Mouse (Mus musculus) spleen, embryonic (tissue): ENCODE results near the gene Wdr4.
"Not testable (repeated sequence)": the region's sequence is repeated elsewhere in the genome, so short reads cannot be mapped to it uniquely, and the experiment has no call there.

Source experiments
- CTCF ChIA-PET: fragments of 350-600 bp; sonication (Branson Sonifier 250); formaldehyde crosslinking; loops from one replicate; lab custom pipeline; 2022; lab: Charles Lee

Wdr4 gene

GRCm38 (mm10) chr17:31535871-31536629 lies 16.3 kb upstream of the Wdr4 start:
- CTCF ChIA-PET = no interaction called here

- CTCF ChIA-PET = interaction anchor here (0.5 kb wide), 1 partner anchor 1897 kb away, joined by 3 read pairs; no protein-coding TSS in a partner anchor
Observed at GRCm38 (mm10) chr17:31535358-31535757, 15.6 kb upstream of the Wdr4 start.

GRCm38 (mm10) chr17:31532331-31532730 lies 12.6 kb upstream of the Wdr4 start:
- CTCF ChIA-PET = not testable (repeated sequence)

- CTCF ChIA-PET = interaction anchor here (0.6 to 0.7 kb wide), 2 partner anchors 12 to 581 kb away, joined by 3 to 11 read pairs; partner anchors contain the start of gene Wdr4
Observed at GRCm38 (mm10) chr17:31531441-31532158, 11.8 kb upstream of the Wdr4 start.

- CTCF ChIA-PET = no interaction called here
Observed at GRCm38 (mm10) chr17:31529314-31529713, 9.5 kb upstream of the Wdr4 start.

GRCm38 (mm10) chr17:31525816-31526215 lies 6.0 kb upstream of the Wdr4 start:
- CTCF ChIA-PET = interaction anchor here (0.8 kb wide), 1 partner anchor 17 kb away, joined by 8 read pairs; no protein-coding TSS in a partner anchor

GRCm38 (mm10) chr17:31525114-31525513 lies 5.3 kb upstream of the Wdr4 start:
- CTCF ChIA-PET = no interaction called here

GRCm38 (mm10) chr17:31521948-31522347 lies 2.2 kb upstream of the Wdr4 start:
- CTCF ChIA-PET = interaction anchor here (0.7 kb wide), 3 partner anchors 8 to 210 kb away, joined by 3 to 6 read pairs (median 5); no protein-coding TSS in a partner anchor

GRCm38 (mm10) chr17:31520895-31521294 lies 1.1 kb upstream of the Wdr4 start:
- CTCF ChIA-PET = no interaction called here

- CTCF ChIA-PET = interaction anchor here (0.6 to 0.7 kb wide), 2 partner anchors 12 to 696 kb away, joined by 5 to 11 read pairs; no protein-coding TSS in a partner anchor
Observed at GRCm38 (mm10) chr17:31519344-31519945, 335 bp downstream of the Wdr4 start.

- CTCF ChIA-PET = interaction anchor here (0.6 to 0.7 kb wide), 2 partner anchors 7 to 24 kb away, joined by 5 to 6 read pairs; no protein-coding TSS in a partner anchor
Observed at GRCm38 (mm10) chr17:31514696-31515095, 5.1 kb downstream of the Wdr4 start.

GRCm38 (mm10) chr17:31512593-31512992 lies 7.2 kb downstream of the Wdr4 start:
- CTCF ChIA-PET = interaction anchor here (0.7 kb wide), 1 partner anchor 291 kb away, joined by 3 read pairs; no protein-coding TSS in a partner anchor

GRCm38 (mm10) chr17:31511792-31512495 lies 7.8 kb downstream of the Wdr4 start:
- CTCF ChIA-PET = interaction anchor here (0.7 kb wide), 1 partner anchor 291 kb away, joined by 3 read pairs; no protein-coding TSS in a partner anchor

- CTCF ChIA-PET = no interaction called here
Observed at GRCm38 (mm10) chr17:31510944-31511343, 8.8 kb downstream of the Wdr4 start.

GRCm38 (mm10) chr17:31506282-31506681 lies 13.5 kb downstream of the Wdr4 start:
- CTCF ChIA-PET = no interaction called here

GRCm38 (mm10) chr17:31505013-31505412 lies 14.8 kb downstream of the Wdr4 start:
- CTCF ChIA-PET = no interaction called here

GRCm38 (mm10) chr17:31503936-31504335 lies 15.8 kb downstream of the Wdr4 start:
- CTCF ChIA-PET = no interaction called here

GRCm38 (mm10) chr17:31503337-31503736 lies 16.4 kb downstream of the Wdr4 start:
- CTCF ChIA-PET = no interaction called here

- CTCF ChIA-PET = no interaction called here
Observed at GRCm38 (mm10) chr17:31502261-31502927, 17.4 kb downstream of the Wdr4 start.

- CTCF ChIA-PET = no interaction called here
Observed at GRCm38 (mm10) chr17:31500908-31501307, 18.9 kb downstream of the Wdr4 start.

- CTCF ChIA-PET = no interaction called here
Observed at GRCm38 (mm10) chr17:31500416-31500815, 19.4 kb downstream of the Wdr4 start.
